Mouse (Mus musculus) inflammation-experienced regulatory T-cells, adult 6 months (primary cell): ENCODE measurements around the gene Macf1. TPM values are rescaled to one million over a fixed set of nuclear protein-coding genes. Genes with fewer than 3 reads are reported as not detected.
"Not testable (repeated sequence)": the region's sequence is repeated elsewhere in the genome, so short reads cannot be mapped to it uniquely, and the experiment has no call there.

ENCODE experiments used
- ATAC-seq: one replicate; pipeline ENCODE4 v1.8.0; 2017
- polyA plus RNA-seq, 3 experiments: library from polyadenylated mRNA; unstranded; fragments of 100-300 nt; shearing (Covaris generic); gene quantifications; one replicate each; pipeline ENCODE4 v1.2.1; 2017

The Macf1 gene
- polyA plus RNA-seq, 3 experiments from 2014 or later = 87.3 to 165 (median 153) TPM

GRCm38 (mm10) chr4:123337693-123338092 lies 346.5 kb downstream of the Macf1 start:
- no peak for ATAC-seq

- no peak for ATAC-seq
Observed at GRCm38 (mm10) chr4:123335796-123336585, 348.2 kb downstream of the Macf1 start.

- not testable (repeated sequence) for ATAC-seq
Observed at GRCm38 (mm10) chr4:123335244-123335643, 348.9 kb downstream of the Macf1 start.

- no peak for ATAC-seq
Observed at GRCm38 (mm10) chr4:123334177-123334576, 350.0 kb downstream of the Macf1 start.

- ATAC-seq = no peak
Observed at GRCm38 (mm10) chr4:123333151-123333550, 351.0 kb downstream of the Macf1 start.

GRCm38 (mm10) chr4:123331961-123332360 lies 352.2 kb downstream of the Macf1 start:
- ATAC-seq = not testable (repeated sequence)

GRCm38 (mm10) chr4:123331326-123331725 lies 352.8 kb downstream of the Macf1 start:
- ATAC-seq = no peak

GRCm38 (mm10) chr4:123328946-123329345 lies 355.2 kb downstream of the Macf1 start:
- ATAC-seq = no peak

GRCm38 (mm10) chr4:123327630-123328029 lies 356.5 kb downstream of the Macf1 start:
- no peak for ATAC-seq

GRCm38 (mm10) chr4:123326087-123326486 lies 358.1 kb downstream of the Macf1 start:
- no peak for ATAC-seq

GRCm38 (mm10) chr4:123323534-123323933 lies 360.6 kb downstream of the Macf1 start, which contains the start of gene Oxct2a:
Gene Oxct2a, minus strand, starts transcription at chr4:123323634.
- ATAC-seq = no peak

GRCm38 (mm10) chr4:123322910-123323309 lies 361.2 kb downstream of the Macf1 start:
- not testable (repeated sequence) for ATAC-seq

GRCm38 (mm10) chr4:123314497-123314896 lies 369.7 kb downstream of the Macf1 start:
- ATAC-seq = no peak

GRCm38 (mm10) chr4:123313010-123313409 lies 371.1 kb downstream of the Macf1 start:
- no peak for ATAC-seq

GRCm38 (mm10) chr4:123311845-123312244 lies 372.3 kb downstream of the Macf1 start:
- ATAC-seq = no peak

- no peak for ATAC-seq
Observed at GRCm38 (mm10) chr4:123308292-123308691, 375.9 kb downstream of the Macf1 start.

GRCm38 (mm10) chr4:123306999-123307398 lies 377.2 kb downstream of the Macf1 start:
- ATAC-seq = no peak

- ATAC-seq = peak; percentile 86
Observed at GRCm38 (mm10) chr4:123305789-123306188, 378.4 kb downstream of the Macf1 start.

Other genes with a start within 250 kb of the Macf1 start
- gene Ndufs5, start 33.8 kb upstream of the Macf1 start, polyA plus RNA-seq = 100 to 1,000 TPM; 125 to 184 (median 133) TPM
- gene Akirin1, start 66.0 kb upstream of the Macf1 start, polyA plus RNA-seq = 10 to 100 TPM; 10.8 to 20.6 (median 12.6) TPM
- gene Rhbdl2, start 103.5 kb upstream of the Macf1 start, polyA plus RNA-seq = under 1 TPM in 1 of 3 experiments, not detected in 2; 0.51 TPM
- gene 4933427I04Rik, start 175.3 kb upstream of the Macf1 start, polyA plus RNA-seq = not detected
- gene Mycbp, start 220.5 kb upstream of the Macf1 start, polyA plus RNA-seq = 10 to 100 TPM in 2 of 3 experiments, 1 to 10 TPM in 1; 9.4 to 37.5 (median 17.5) TPM
- 1 to 10 TPM; 6.8 to 9.8 (median 7.8) TPM for gene Rragc, start 233.1 kb upstream of the Macf1 start, polyA plus RNA-seq
- not detected for gene 4930535I16Rik, start 233.7 kb upstream of the Macf1 start, polyA plus RNA-seq